14 mouse cellular contexts compared by ENCODE assay signal in the genomic region with DNA sequence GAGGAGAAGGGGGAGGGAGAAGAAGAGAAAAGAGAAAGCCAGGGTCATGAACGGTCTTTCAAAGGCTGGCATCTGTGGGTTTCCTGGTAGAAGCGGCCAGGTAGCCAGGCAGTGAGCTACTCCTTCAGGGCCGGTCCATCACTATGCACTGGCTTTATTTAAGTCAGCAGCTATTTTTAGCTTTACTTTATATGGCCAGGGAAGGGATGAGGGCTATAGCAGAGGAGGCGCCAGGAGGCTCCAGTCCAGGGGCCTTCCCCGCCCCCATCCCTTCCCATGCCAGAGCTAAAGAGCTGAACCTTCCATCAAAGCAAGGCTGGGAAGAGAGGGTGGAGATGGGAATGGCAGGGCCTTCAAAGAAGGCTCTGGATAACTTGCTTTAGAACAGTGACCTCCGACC. TPM values are rescaled to one million over a fixed set of nuclear protein-coding genes. Genes with fewer than 3 reads are reported as not detected.
A peak's percentile ranks its signal among the peaks of the same experiment; 100 is the strongest.
DNase-seq lines count a peak whose midpoint lies in the region; ATAC-seq and TF ChIP-seq lines count a peak whose summit lies in the region.
"Had no signal": no experiment of that assay in that cellular context is flagged by ENCODE, and none has a peak within 500 bp of the region (broad histone marks: within the 10 kb centered on the region; RNA-seq: fewer than 3 reads in every experiment).

No protein-coding gene starts in this region.

- DNase-seq in kidney, postnatal 10 days = peak; percentile 41
- peak; percentile 73 to 82 for DNase-seq in heart, adult 2 months
- DNase-seq in heart, postnatal 25 days (ENCODE audit: low spot score) = peak; percentile 52
- no peak for DNase-seq in kidney, adult 11 months
- no peak for DNase-seq in adrenal gland, postnatal 10 days
- DNase-seq in hindbrain, embryonic 10.5 days (ENCODE audit: low spot score) = no peak
- DNase-seq: kidney, adult 9 months had no signal

- ATAC-seq in kidney, embryonic 14.5 days (ENCODE audit: low FRiP score, low TSS enrichment) = no peak
- peak; percentile 62; the same call in 1 of the 2 replicates for ATAC-seq in stomach, embryonic 14.5 days (ENCODE audit: insufficient number of reproducible peaks, insufficient read depth, low FRiP score, low read depth)

- 0 out of 2 replicates have a peak, but pooled peaks cover 1% of the 10 kb centered on the region for H3K79me2 ChIP-seq in heart, adult 2 months (replicated peaks; ENCODE audit: control insufficient read depth, insufficient read depth, low read length)

- H3K27me3 ChIP-seq in kidney, embryonic 14.5 days (ENCODE audit: control insufficient read depth, insufficient read depth, low read length) = no peaks in the 10 kb centered on the region
- H3K27me3 ChIP-seq in heart, adult 2 months (ENCODE audit: control insufficient read depth, insufficient read depth, low read length) = no peaks in the 10 kb centered on the region
- no peaks in the 10 kb centered on the region for H3K27me3 ChIP-seq in stomach, embryonic 14.5 days (ENCODE audit: control insufficient read depth, insufficient read depth, low read length)
- no peaks in the 10 kb centered on the region for H3K27me3 ChIP-seq in hindbrain, embryonic 10.5 days (ENCODE audit: insufficient read depth, poor library complexity, severe bottlenecking)
- H3K27me3 ChIP-seq: neural tube, embryonic 12.5 days had no signal

- H3K4me1 ChIP-seq in kidney, embryonic 14.5 days (ENCODE audit: control insufficient read depth, insufficient read depth, low read length) = no peaks in the 10 kb centered on the region
- peaks cover 9% of the 10 kb centered on the region for H3K4me1 ChIP-seq in heart, adult 2 months (ENCODE audit: control insufficient read depth, insufficient read depth, low read length)
- H3K4me1 ChIP-seq in stomach, embryonic 14.5 days (ENCODE audit: control insufficient read depth, insufficient read depth, low read length) = no peaks in the 10 kb centered on the region
- peaks cover 3% of the 10 kb centered on the region for H3K4me1 ChIP-seq in hindbrain, embryonic 10.5 days (replicated peaks)

- H3K27ac ChIP-seq in kidney, embryonic 14.5 days (ENCODE audit: low read depth, low read length) = no peak overlapping the region
- peak overlapping the region; percentile 97 for H3K27ac ChIP-seq in heart, adult 2 months
- H3K27ac ChIP-seq in stomach, embryonic 14.5 days (ENCODE audit: low read length) = 0 out of 2 replicates have a peak overlapping the region, but pooled peaks have one; percentile 23
- no peak overlapping the region for H3K27ac ChIP-seq in hindbrain, embryonic 10.5 days
- H3K27ac ChIP-seq: midbrain, embryonic 12.5 days; neural tube, embryonic 12.5 days had no signal

- H3K9ac ChIP-seq in kidney, embryonic 14.5 days (ENCODE audit: low read depth, low read length) = no peak overlapping the region
- H3K9ac ChIP-seq in heart, adult 2 months (ENCODE audit: low read depth, low read length) = peak overlapping the region; percentile 63
- no peak overlapping the region for H3K9ac ChIP-seq in stomach, embryonic 14.5 days (replicated peaks; ENCODE audit: low read depth, low read length)
- H3K9ac ChIP-seq: midbrain, embryonic 12.5 days; neural tube, embryonic 12.5 days had no signal

- no peak for TF ChIP-seq CTCF in heart, adult 2 months (IDR thresholded peaks at IDR 0.05)

- peak; percentile 53 for TF ChIP-seq POLR2A in heart, adult 2 months (IDR thresholded peaks at IDR 0.05; ENCODE audit: insufficient read depth, low read depth, low read length)

- intact Hi-C loops in heart, adult 2 months (cut with DNase I) = loop anchor here (2.0 kb wide), 1 partner anchor 28 kb away; no protein-coding TSS in a partner anchor
- intact Hi-C loops in heart, postnatal 25 days (cut with DNase I) = no loop called here

- H3K36me3 ChIP-seq in kidney, embryonic 14.5 days (ENCODE audit: control insufficient read depth, insufficient read depth, low read length) = no peaks in the 10 kb centered on the region
- H3K36me3 ChIP-seq in heart, adult 2 months (ENCODE audit: control insufficient read depth, insufficient read depth, low read length) = peaks cover 13% of the 10 kb centered on the region
- H3K36me3 ChIP-seq in stomach, embryonic 14.5 days (ENCODE audit: control insufficient read depth, insufficient read depth, low read length) = no peaks in the 10 kb centered on the region
- H3K36me3 ChIP-seq in hindbrain, embryonic 10.5 days = no peaks in the 10 kb centered on the region
- H3K36me3 ChIP-seq: midbrain, embryonic 12.5 days; neural tube, embryonic 12.5 days had no signal

- H3K9me3 ChIP-seq in kidney, embryonic 14.5 days (ENCODE audit: control insufficient read depth, low read length) = no peaks in the 10 kb centered on the region
- no peaks in the 10 kb centered on the region; the same call in 1 of the 2 replicates for H3K9me3 ChIP-seq in stomach, embryonic 14.5 days (ENCODE audit: control insufficient read depth, low read depth, low read length)
- H3K9me3 ChIP-seq in hindbrain, embryonic 10.5 days = no peaks in the 10 kb centered on the region
- H3K9me3 ChIP-seq: midbrain, embryonic 12.5 days; neural tube, embryonic 12.5 days had no signal

- no peak overlapping the region for H3K4me2 ChIP-seq in kidney, embryonic 14.5 days (replicated peaks; ENCODE audit: low read depth, low read length)
- H3K4me2 ChIP-seq in stomach, embryonic 14.5 days (replicated peaks; ENCODE audit: low read depth, low read length) = 0 out of 2 replicates have a peak overlapping the region, but pooled peaks have one; percentile 7
- H3K4me2 ChIP-seq: midbrain, embryonic 12.5 days; neural tube, embryonic 12.5 days had no signal

- no peak overlapping the region for H3K4me3 ChIP-seq in kidney, embryonic 14.5 days (ENCODE audit: low read length)
- H3K4me3 ChIP-seq in heart, adult 2 months = no peak overlapping the region; the same call in 1 of the 2 replicates
- no peak overlapping the region for H3K4me3 ChIP-seq in stomach, embryonic 14.5 days (ENCODE audit: low read depth, low read length)
- no peak overlapping the region for H3K4me3 ChIP-seq in hindbrain, embryonic 10.5 days
- H3K4me3 ChIP-seq: midbrain, embryonic 12.5 days; neural tube, embryonic 12.5 days had no signal

- 0 out of 2 replicates have a peak, but pooled peaks have one; percentile 38 for TF ChIP-seq EP300 in heart, adult 2 months (IDR thresholded peaks at IDR 0.05; ENCODE audit: insufficient read depth, low read depth, low read length)

- 70% methylated on average over 6 of the region's 6 CpGs for WGBS in kidney, embryonic 14.5 days
- 25% methylated on average over 6 of the region's 6 CpGs for WGBS in heart, adult 2 months
- WGBS in stomach, embryonic 14.5 days = 65% methylated on average over 6 of the region's 6 CpGs
- WGBS in hindbrain, embryonic 10.5 days = 87% methylated on average over 6 of the region's 6 CpGs

RNA-seq across cellular contexts. Expression of a gene that starts 5.4 kb away (rescaled TPM):
- 1.0 and 1.6 TPM in 2 replicates for polyA plus RNA-seq in kidney, embryonic 14.5 days (2014; fragmentation: Nextera tagmentation; extraction: Ambion mirVana)
- total RNA-seq in heart, adult 2 months (2021) = 100 to 1,000 TPM; 389 to 391 TPM
- 193 and 253 TPM in 2 replicates for polyA plus RNA-seq in heart, adult 2 months (2012; rRNA removed)
- total RNA-seq in heart, postnatal 25 days (2021) = 100 to 1,000 TPM; 374 to 418 TPM
- polyA plus RNA-seq in stomach, embryonic 14.5 days (2014; fragmentation: Nextera tagmentation; extraction: Ambion mirVana) = 6.5 and 6.7 TPM in 2 replicates
- 10 to 100 TPM; 11.5 to 23.5 TPM for total RNA-seq in adrenal gland, postnatal 10 days (2021)
- 0.75 and 0.81 TPM in 2 replicates for polyA plus RNA-seq in hindbrain, embryonic 10.5 days (2016; fragmentation: Nextera tagmentation; extraction: Ambion mirVana)

RNA-seq across cellular contexts. Expression of a gene that starts 32.1 kb away (rescaled TPM):
- 74.4 and 93.3 TPM in 2 replicates for polyA plus RNA-seq in kidney, embryonic 14.5 days (2014; fragmentation: Nextera tagmentation; extraction: Ambion mirVana)
- total RNA-seq in heart, adult 2 months (2021) = 10 to 100 TPM; 19.6 to 21.2 TPM
- polyA plus RNA-seq in heart, adult 2 months (2012; rRNA removed) = 9.7 and 16.4 TPM in 2 replicates
- 10 to 100 TPM; 21.0 to 21.6 TPM for total RNA-seq in heart, postnatal 25 days (2021)
- polyA plus RNA-seq in stomach, embryonic 14.5 days (2014; fragmentation: Nextera tagmentation; extraction: Ambion mirVana) = 84.9 and 89.2 TPM in 2 replicates
- 10 to 100 TPM; 34.6 to 34.8 TPM for total RNA-seq in adrenal gland, postnatal 10 days (2021)
- 89.2 and 93.3 TPM in 2 replicates for polyA plus RNA-seq in hindbrain, embryonic 10.5 days (2016; fragmentation: Nextera tagmentation; extraction: Ambion mirVana)

RNA-seq across cellular contexts. Expression of a gene that starts 45.8 kb away (rescaled TPM):
- 0.41 and 0.74 TPM in 2 replicates for polyA plus RNA-seq in kidney, embryonic 14.5 days (2014; fragmentation: Nextera tagmentation; extraction: Ambion mirVana)
- not detected for total RNA-seq in heart, adult 2 months (2021)
- polyA plus RNA-seq in heart, adult 2 months (2012; rRNA removed) = 0.23 and 0.25 TPM in 2 replicates
- total RNA-seq in heart, postnatal 25 days (2021) = not detected
- 5.3 and 8.4 TPM in 2 replicates for polyA plus RNA-seq in stomach, embryonic 14.5 days (2014; fragmentation: Nextera tagmentation; extraction: Ambion mirVana)
- total RNA-seq in adrenal gland, postnatal 10 days (2021) = 1 to 10 TPM; 3.4 to 4.3 TPM
- 19.0 and 54.8 TPM in 2 replicates for polyA plus RNA-seq in hindbrain, embryonic 10.5 days (2016; fragmentation: Nextera tagmentation; extraction: Ambion mirVana)
- total RNA-seq: gastrocnemius, postnatal 4 days; liver, adult 2 months; MEL had no signal
- polyA plus RNA-seq: liver, adult 2 months had no signal

Comparison
In these comparisons a context has a peak if more than half of its experiments do, and no peak if none do; other contexts are left out.
1. DNase-seq: peak in kidney, postnatal 10 days (single experiment), heart, adult 2 months (2 of 2) and heart, postnatal 25 days (single experiment); none in kidney, adult 11 months (single experiment), adrenal gland, postnatal 10 days (single experiment) and hindbrain, embryonic 10.5 days (single experiment).
2. H3K27ac ChIP-seq: peak in heart, adult 2 months (single experiment) and stomach, embryonic 14.5 days (single experiment); none in kidney, embryonic 14.5 days (single experiment) and hindbrain, embryonic 10.5 days (single experiment).
3. RNA of a gene that starts 5.4 kb away (polyA plus RNA-seq): 193 to 253 TPM in heart, adult 2 months; 6.5 to 6.7 TPM in stomach, embryonic 14.5 days, 1.0 to 1.6 TPM in kidney, embryonic 14.5 days and 0.75 to 0.81 TPM in hindbrain, embryonic 10.5 days; every median in the first group is over 10 times any median in the second.